ENCODE assay signal across 10 mouse cellular contexts in the genomic region with DNA sequence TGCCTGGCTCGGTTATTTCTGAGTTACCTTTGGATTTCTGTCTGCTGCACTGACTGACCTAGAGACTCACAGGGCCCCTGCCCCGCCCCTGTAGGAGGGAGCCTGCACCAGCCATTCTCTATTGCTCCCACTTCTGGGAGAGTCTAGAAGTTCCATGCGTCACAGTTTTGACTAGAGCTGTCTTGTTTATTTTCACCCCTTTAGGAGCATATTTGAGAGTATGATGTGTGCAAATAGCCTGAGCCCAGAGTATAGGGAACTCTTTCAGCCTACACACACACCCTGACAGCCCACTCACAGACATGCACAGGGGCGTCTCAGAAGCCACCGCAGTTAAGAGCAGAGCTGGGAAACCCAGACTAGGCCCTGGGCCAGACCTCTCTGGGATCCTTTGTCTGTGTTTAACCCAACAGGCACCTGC. TPM values are rescaled to one million over a fixed set of nuclear protein-coding genes. Genes with fewer than 3 reads are reported as not detected.
DNase-seq lines count a peak whose midpoint lies in the region; ATAC-seq and TF ChIP-seq lines count a peak whose summit lies in the region.
"Had no signal": no experiment of that assay in that cellular context is flagged by ENCODE, and none has a peak within 500 bp of the region (broad histone marks: within the 10 kb centered on the region; RNA-seq: fewer than 3 reads in every experiment).

No protein-coding gene starts in this region.

- H3K4me3 ChIP-seq in left cerebral cortex, adult 2 months: no peak overlapping the region
- H3K4me3 ChIP-seq in hindbrain, embryonic 14.5 days (replicated peaks; ENCODE audit: low read length): no peak overlapping the region
- H3K4me3 ChIP-seq in limb, embryonic 14.5 days (replicated peaks; ENCODE audit: low read length): no peak overlapping the region
- no peak overlapping the region for H3K4me3 ChIP-seq in neural tube, embryonic 15.5 days (replicated peaks)
- H3K4me3 ChIP-seq: myocyte had no signal

- H3K27ac ChIP-seq in left cerebral cortex, adult 2 months: 0 out of 2 replicates have a peak overlapping the region, but pooled peaks have one; percentile 15
- peak overlapping the region; percentile 60 for H3K27ac ChIP-seq in hindbrain, embryonic 14.5 days
- H3K27ac ChIP-seq in limb, embryonic 14.5 days (replicated peaks; ENCODE audit: low read depth, low read length): peak overlapping the region; percentile 68
- H3K27ac ChIP-seq in neural tube, embryonic 15.5 days (replicated peaks): peak overlapping the region; percentile 60; the same call in 1 of the 2 replicates

- no peak for ATAC-seq in hindbrain, embryonic 14.5 days (ENCODE audit: low FRiP score)
- ATAC-seq in limb, embryonic 14.5 days (ENCODE audit: low FRiP score, low read depth): peak; percentile 64
- ATAC-seq in neural tube, embryonic 15.5 days (ENCODE audit: low FRiP score): no peak

- intact Hi-C loops in left cerebral cortex, adult 2 months (cut with DNase I): no loop called here

- TF ChIP-seq POLR2A in limb, embryonic 14.5 days (IDR thresholded peaks at IDR 0.05; ENCODE audit: borderline replicate concordance, extremely low read depth, insufficient read depth, insufficient read length): no peak

- no peak for TF ChIP-seq CTCF in left cerebral cortex, adult 2 months (IDR thresholded peaks at IDR 0.05)

- H3K9ac ChIP-seq in hindbrain, embryonic 14.5 days: no peak overlapping the region
- H3K9ac ChIP-seq in limb, embryonic 14.5 days (ENCODE audit: low read depth, low read length, severe bottlenecking): no peak overlapping the region
- H3K9ac ChIP-seq in neural tube, embryonic 15.5 days (replicated peaks): no peak overlapping the region

- no peaks in the 10 kb centered on the region for H3K9me3 ChIP-seq in hindbrain, embryonic 14.5 days (ENCODE audit: control insufficient read depth, low read length)
- no peaks in the 10 kb centered on the region for H3K9me3 ChIP-seq in limb, embryonic 14.5 days (ENCODE audit: control insufficient read depth, low read length)
- no peaks in the 10 kb centered on the region for H3K9me3 ChIP-seq in neural tube, embryonic 15.5 days (replicated peaks)
- H3K9me3 ChIP-seq: G1E had no signal

- 55% methylated on average over 5 of the region's 5 CpGs for WGBS in hindbrain, embryonic 14.5 days
- 45% methylated on average over 5 of the region's 5 CpGs for WGBS in limb, embryonic 14.5 days
- 62% methylated on average over 5 of the region's 5 CpGs for WGBS in neural tube, embryonic 15.5 days

- peaks cover 25% of the 10 kb centered on the region for H3K4me1 ChIP-seq in hindbrain, embryonic 14.5 days (replicated peaks; ENCODE audit: control insufficient read depth, insufficient read depth, low read length)
- peaks cover 59% of the 10 kb centered on the region for H3K4me1 ChIP-seq in limb, embryonic 14.5 days (ENCODE audit: control insufficient read depth, insufficient read depth, low read length)
- peaks cover 67% of the 10 kb centered on the region for H3K4me1 ChIP-seq in neural tube, embryonic 15.5 days

- H3K27me3 ChIP-seq in hindbrain, embryonic 14.5 days (ENCODE audit: control insufficient read depth, insufficient read depth, low read length): no peaks in the 10 kb centered on the region
- H3K27me3 ChIP-seq in limb, embryonic 14.5 days (ENCODE audit: control insufficient read depth, insufficient read depth, low read length): no peaks in the 10 kb centered on the region
- H3K27me3 ChIP-seq in neural tube, embryonic 15.5 days (replicated peaks): no peaks in the 10 kb centered on the region

- no peak overlapping the region for H3K4me2 ChIP-seq in hindbrain, embryonic 14.5 days (replicated peaks)
- H3K4me2 ChIP-seq in limb, embryonic 14.5 days (replicated peaks; ENCODE audit: low read depth, low read length, severe bottlenecking): no peak overlapping the region
- no peak overlapping the region for H3K4me2 ChIP-seq in neural tube, embryonic 15.5 days

- no peak for DNase-seq in left cerebral cortex, adult 2 months (ENCODE audit: extremely low spot score in 1 of 2, low spot score in 2 of 2)
- no peak for DNase-seq in left cerebral cortex, adult 18-20 months (ENCODE audit: low spot score in 2 of 2)
- DNase-seq in hindbrain, embryonic 14.5 days (ENCODE audit: low spot score): no peak
- DNase-seq in limb, embryonic 14.5 days (ENCODE audit: low spot score): peak; percentile 58
- no peak for DNase-seq in right cerebral cortex, postnatal 14 days
- DNase-seq in c-Kit-positive CD71-positive TER-119-positive erythroid progenitor cells, embryonic 14.5 days (ENCODE audit: low spot score): no peak
- no peak for DNase-seq in layer of hippocampus, postnatal 25 days (ENCODE audit: extremely low spot score in 1 of 2, low spot score in 1 of 2)

- H3K36me3 ChIP-seq in hindbrain, embryonic 14.5 days (replicated peaks; ENCODE audit: control insufficient read depth, insufficient read depth): no peaks in the 10 kb centered on the region
- H3K36me3 ChIP-seq in limb, embryonic 14.5 days (ENCODE audit: control insufficient read depth, insufficient read depth, low read length): no peaks in the 10 kb centered on the region
- no peaks in the 10 kb centered on the region for H3K36me3 ChIP-seq in neural tube, embryonic 15.5 days

RNA-seq across cellular contexts. Expression of a gene that starts 54.9 kb away (rescaled TPM):
- under 1 TPM; 0.61 to 0.88 TPM for total RNA-seq in left cerebral cortex, adult 2 months (2021)
- total RNA-seq in left cerebral cortex, adult 18-20 months (2021): 1 to 10 TPM in 1 of 2 experiments, under 1 TPM in 1; 0.68 to 1.1 TPM
- 0.94 and 1.6 TPM in 2 replicates for polyA plus RNA-seq in hindbrain, embryonic 14.5 days (2014; fragmentation: Nextera tagmentation; extraction: Ambion mirVana)
- 2.8 and 3.6 TPM in 2 replicates for polyA plus RNA-seq in limb, embryonic 14.5 days (2012; rRNA removed)
- 0.70 and 1.0 TPM in 2 replicates for polyA plus RNA-seq in limb, embryonic 14.5 days (2014; fragmentation: Nextera tagmentation; extraction: Ambion mirVana)
- 1.4 and 1.8 TPM in 2 replicates for polyA plus RNA-seq in neural tube, embryonic 15.5 days (2015; fragmentation: Nextera tagmentation; extraction: Ambion mirVana)
- total RNA-seq in layer of hippocampus, postnatal 25 days (2021): 1 to 10 TPM; 1.2 to 1.3 TPM
- total RNA-seq: G1E had no signal
- polyA plus RNA-seq: G1E, myocyte had no signal

Comparison
In these comparisons a context has a peak if more than half of its experiments do, and no peak if none do; other contexts are left out.
1. H3K27ac ChIP-seq: peak in every context shown above with its lines; median percentile 68 in limb, embryonic 14.5 days; 60 in hindbrain, embryonic 14.5 days; 60 in neural tube, embryonic 15.5 days; 15 in left cerebral cortex, adult 2 months.